Mouse (Mus musculus) spleen, adult 18-20 months (tissue): ENCODE data around the gene Gm17067.
A peak's percentile ranks its signal among the peaks of the same experiment; 100 is the strongest.
"Not testable (repeated sequence)": the region's sequence is repeated elsewhere in the genome, so short reads cannot be mapped to it uniquely, and the experiment has no call there.

Experiments used
- DNase-seq, 2 experiments: peaks; one replicate each; pipeline ENCODE4 v3.0.0; 2022; ENCODE audit warnings: mixed read lengths in 2 of 2

Gene Gm17067

GRCm38 (mm10) chr7:42726917-42727316, at the start of gene Gm17067:
TSS of gene Gm17067 (minus strand) at chr7:42727017.
- not testable (repeated sequence) for DNase-seq

- no peak for DNase-seq
Measured at GRCm38 (mm10) chr7:42749836-42750235, 23.0 kb upstream of the Gm17067 start.

GRCm38 (mm10) chr7:42738536-42739210, 11.9 kb upstream of the Gm17067 start:
- DNase-seq = no peak

- DNase-seq = peak in 1 of 2 experiments; percentile 1
Measured at GRCm38 (mm10) chr7:42693251-42693650, 33.6 kb downstream of the Gm17067 start.

GRCm38 (mm10) chr7:42692362-42693158, 34.3 kb downstream of the Gm17067 start, which contains the start of gene Zfp975:
TSS of gene Zfp975 (minus strand) at chr7:42692742.
- peak; percentile 50 to 53 for DNase-seq

- DNase-seq = not testable (repeated sequence)
Measured at GRCm38 (mm10) chr7:42680081-42680480, 46.7 kb downstream of the Gm17067 start.

- not testable (repeated sequence) for DNase-seq
Measured at GRCm38 (mm10) chr7:42679646-42680045, 47.2 kb downstream of the Gm17067 start.

- peak in 1 of 2 experiments; percentile 15 for DNase-seq
Measured at GRCm38 (mm10) chr7:42660140-42660539, 66.7 kb downstream of the Gm17067 start.
